Mouse (Mus musculus): ENCODE data around the gene Map4k1.

GRCm38 (mm10) chr7:28990766-28991273 is 9.0 kb downstream of the Map4k1 start:
- no peak for TF ChIP-seq CTCF (IDR thresholded peaks at IDR 0.05; ENCODE audit: control insufficient read depth, insufficient read depth, insufficient read length)
- no peak for TF ChIP-seq MAX (IDR thresholded peaks at IDR 0.05)
- no peak for TF ChIP-seq USF1 (IDR thresholded peaks at IDR 0.05; ENCODE audit: low read depth)
- TF ChIP-seq FOSL1 (IDR thresholded peaks at IDR 0.05; ENCODE audit: insufficient read depth, low read length, poor library complexity, severe bottlenecking) = no peak
